Mouse (Mus musculus) hematopoietic stem cell, adult 5-6 weeks (primary cell): Measurements from ENCODE around the gene Colgalt2. TPM values are rescaled to one million over a fixed set of nuclear protein-coding genes. Genes with fewer than 3 reads are reported as not detected.

Source experiments
- ATAC-seq, 2 experiments: fragments of 125-278 bp in 1 of 2; replicated peaks in 1 of 2; 2 replicates each; pipeline ENCODE4 v1.8.0; 2016 to 2017; ENCODE audit warnings: inconsistent platforms in 2 of 2, mild to moderate bottlenecking in 2 of 2, moderate number of reproducible peaks in 2 of 2, low read depth in 1 of 2, moderate TSS enrichment in 1 of 2; ENCODE audit not compliant: low FRiP score in 2 of 2, poor library complexity in 2 of 2, severe bottlenecking in 2 of 2, insufficient read depth in 1 of 2, low TSS enrichment in 1 of 2
- total RNA-seq: library from RNA; stranded (forward); fragments of 172-1452, 232-1000 nt; gene quantifications from 2 replicates; pipeline ENCODE4 v1.2.3, GENCODE M21; 2017

Gene Colgalt2
- total RNA-seq, 1 experiment from 2014 or later: not detected

GRCm38 (mm10) chr1:152457596-152457995 is 58.0 kb downstream of the Colgalt2 start:
- ATAC-seq: no peak

GRCm38 (mm10) chr1:152458996-152459395 is 59.4 kb downstream of the Colgalt2 start:
- ATAC-seq: no peak

- ATAC-seq: no peak
Observed at GRCm38 (mm10) chr1:152460931-152461330, 61.3 kb downstream of the Colgalt2 start.

DNA sequence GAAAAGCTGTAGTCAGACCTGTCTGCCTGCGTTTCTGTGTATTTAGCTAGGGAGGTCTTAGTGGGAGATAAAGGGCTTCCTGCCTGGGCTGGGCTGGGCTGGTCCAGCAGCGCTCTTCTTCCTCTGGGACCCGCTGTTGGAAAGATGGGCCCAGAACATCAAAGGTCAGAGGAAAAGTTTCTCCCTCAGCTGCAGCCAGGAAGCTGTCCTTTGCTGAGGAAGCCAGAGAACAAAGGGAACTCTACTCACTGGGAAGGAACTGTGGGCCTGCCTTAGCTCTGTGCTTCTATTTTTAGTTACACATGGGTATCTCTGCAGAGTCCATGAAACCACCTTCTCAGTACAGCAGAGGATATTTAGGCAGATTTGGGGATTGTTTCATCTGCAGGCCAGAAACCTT is 62.2 kb downstream of the Colgalt2 start:
- ATAC-seq: no peak

DNA sequence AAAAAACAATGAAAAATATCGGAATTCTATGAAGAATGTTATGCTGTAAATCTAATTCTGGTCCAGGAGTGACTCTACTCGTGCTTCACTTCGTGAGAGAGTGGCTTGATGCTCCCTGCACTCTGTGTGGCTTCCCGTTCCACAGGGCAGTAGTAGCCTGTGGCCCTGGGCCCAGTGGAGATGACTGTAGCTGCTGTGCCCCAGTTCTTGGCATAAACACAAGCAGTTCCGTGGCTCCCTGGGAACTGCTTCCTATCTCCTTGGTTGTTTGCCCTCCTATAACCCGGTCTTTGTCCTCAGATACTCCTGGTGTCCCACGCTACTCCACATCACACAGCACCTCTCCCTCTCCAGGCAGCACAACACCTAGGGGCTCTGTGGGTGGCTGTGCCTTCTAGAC is 62.7 kb downstream of the Colgalt2 start:
- ATAC-seq: no peak

DNA sequence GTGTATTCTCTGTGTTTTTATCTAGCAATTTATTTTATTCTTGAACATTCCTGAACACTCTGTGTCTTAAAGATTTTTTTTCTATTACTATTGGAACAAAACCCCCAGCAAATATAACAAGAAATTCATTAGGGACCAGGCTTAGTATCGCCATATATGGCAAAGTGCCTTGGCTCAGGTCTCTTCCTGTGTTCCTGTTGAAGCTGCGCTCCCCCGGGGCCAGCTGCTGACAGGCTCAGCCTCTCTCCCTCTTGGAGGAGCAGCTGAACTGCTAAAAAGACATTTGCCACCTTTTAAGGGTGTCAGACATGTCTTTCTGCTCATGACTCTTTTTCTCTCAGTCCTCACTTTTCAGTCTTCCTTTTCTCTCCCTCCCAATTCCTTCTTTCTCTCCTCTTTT is 66.7 kb downstream of the Colgalt2 start:
- ATAC-seq: no peak

GRCm38 (mm10) chr1:152468443-152468842 is 68.8 kb downstream of the Colgalt2 start:
- no peak for ATAC-seq

DNA sequence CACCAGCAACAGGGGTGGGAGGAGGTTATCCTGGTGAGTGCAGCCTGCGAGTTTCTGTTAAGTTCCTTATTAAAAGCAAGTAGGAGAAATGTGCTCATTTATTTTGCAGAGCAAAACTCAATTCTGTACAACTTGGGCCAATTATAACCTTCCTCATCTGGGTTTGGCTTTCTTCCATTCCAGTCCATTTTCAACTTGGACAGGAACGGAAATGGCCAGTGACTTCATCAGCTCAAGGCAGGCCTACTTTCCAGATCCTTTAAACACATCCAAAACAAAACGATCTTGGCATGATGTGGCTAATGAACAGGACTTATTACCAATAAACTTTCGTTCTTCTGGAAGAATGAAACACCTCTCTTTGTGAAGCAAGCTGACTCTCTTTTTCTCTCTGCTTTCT is 76.5 kb downstream of the Colgalt2 start:
- ATAC-seq: no peak

DNA sequence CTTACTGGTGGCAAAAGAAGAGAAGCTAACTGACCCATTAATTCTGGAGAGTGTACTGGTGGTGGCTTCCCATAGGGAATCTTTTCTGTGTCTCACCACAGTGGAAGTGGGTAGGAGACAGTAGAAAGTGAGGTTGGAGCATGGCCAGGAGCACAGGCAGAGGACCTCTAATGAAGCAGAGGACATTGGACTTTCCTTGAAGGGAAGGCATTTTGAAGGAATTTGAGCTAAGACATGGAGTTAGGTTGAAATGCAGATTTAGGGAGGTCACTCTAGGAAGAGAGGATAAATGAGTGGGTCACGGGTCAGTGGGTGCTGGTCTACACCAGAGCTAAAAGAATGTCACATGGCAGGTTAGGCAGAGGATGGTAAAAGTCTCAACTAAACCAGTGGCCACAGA is 91.2 kb downstream of the Colgalt2 start:
- no peak for ATAC-seq

DNA sequence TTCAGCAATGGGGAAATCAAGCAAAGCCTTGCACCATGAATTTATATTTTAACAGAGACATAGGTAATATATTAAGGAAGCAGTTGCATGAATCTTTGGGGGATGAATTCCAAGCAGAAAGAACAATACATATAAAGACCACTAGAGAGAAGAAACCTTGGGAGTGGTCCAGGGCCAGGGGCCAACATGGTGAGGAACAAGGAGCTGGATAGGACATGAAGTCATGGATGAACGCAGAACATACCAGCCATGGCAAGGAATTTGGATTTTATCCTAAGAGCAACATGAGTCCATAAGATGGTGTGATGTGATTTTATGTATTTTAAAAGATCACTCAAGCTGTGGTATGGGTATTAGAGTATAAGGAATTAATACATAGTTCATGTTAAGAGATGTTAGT is 92.6 kb downstream of the Colgalt2 start:
- ATAC-seq: no peak

- no peak for ATAC-seq
Observed at GRCm38 (mm10) chr1:152496831-152497230, 97.2 kb downstream of the Colgalt2 start.

- no peak for ATAC-seq
Observed at GRCm38 (mm10) chr1:152497581-152497980, 98.0 kb downstream of the Colgalt2 start.

GRCm38 (mm10) chr1:152499802-152500201 is 100.2 kb downstream of the Colgalt2 start:
- ATAC-seq: peak; percentile 27 to 45; a peak in 1 of 4 replicates

- ATAC-seq: no peak
Observed at GRCm38 (mm10) chr1:152506175-152506574, 106.5 kb downstream of the Colgalt2 start.

DNA sequence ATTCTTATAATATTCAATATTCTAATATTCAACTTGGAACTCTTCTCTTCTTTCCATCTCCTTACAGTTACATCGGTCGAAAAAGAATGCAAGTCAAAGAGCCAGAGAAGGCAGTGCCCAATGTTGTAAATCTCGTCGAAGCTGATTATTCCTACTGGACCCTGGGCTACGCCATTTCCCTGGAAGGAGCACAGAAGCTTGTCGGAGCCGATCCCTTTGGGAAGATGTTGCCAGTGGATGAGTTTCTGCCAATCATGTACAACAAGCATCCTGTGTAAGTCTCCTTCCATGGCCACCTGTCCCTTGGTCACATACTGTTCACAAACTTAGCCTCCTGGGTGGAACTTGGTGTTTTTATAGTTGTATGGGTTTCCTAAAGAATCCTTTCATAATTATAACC is 107.1 kb downstream of the Colgalt2 start:
- ATAC-seq: no peak

DNA sequence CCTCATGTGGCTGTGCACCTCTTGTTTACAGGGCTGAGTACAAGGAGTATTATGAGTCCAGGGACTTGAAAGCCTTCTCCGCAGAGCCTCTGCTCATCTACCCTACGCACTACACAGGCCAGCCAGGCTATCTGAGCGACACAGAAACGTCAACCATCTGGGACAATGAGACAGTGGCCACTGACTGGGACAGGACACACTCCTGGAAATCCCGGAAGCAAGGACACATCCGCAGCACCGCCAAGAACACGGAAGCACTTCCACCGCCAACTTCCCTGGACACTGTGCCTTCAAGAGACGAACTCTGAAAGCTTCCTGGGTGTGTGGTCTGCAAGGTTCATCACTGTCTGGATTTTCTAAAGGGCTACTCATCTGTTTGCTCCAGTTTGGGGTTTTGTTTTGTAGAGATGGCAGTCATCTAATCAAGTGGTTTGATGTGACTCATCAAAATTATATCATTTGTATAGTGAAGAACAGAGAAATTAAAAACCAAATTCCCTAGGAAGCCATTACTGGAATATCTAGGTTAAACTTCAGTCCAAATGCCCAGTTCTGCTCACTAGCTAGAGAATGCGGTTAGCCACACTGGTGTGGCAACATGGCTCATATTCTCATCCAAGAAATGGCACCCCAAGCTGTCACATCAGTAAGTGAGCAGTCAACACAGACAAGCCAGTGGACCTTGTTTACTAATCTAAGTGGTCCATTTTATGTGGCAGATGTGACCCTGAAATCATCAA is 109.0 kb downstream of the Colgalt2 start:
- ATAC-seq: no peak

GRCm38 (mm10) chr1:152511237-152511636 is 111.6 kb downstream of the Colgalt2 start:
- peak; percentile 74 to 88 for ATAC-seq

DNA sequence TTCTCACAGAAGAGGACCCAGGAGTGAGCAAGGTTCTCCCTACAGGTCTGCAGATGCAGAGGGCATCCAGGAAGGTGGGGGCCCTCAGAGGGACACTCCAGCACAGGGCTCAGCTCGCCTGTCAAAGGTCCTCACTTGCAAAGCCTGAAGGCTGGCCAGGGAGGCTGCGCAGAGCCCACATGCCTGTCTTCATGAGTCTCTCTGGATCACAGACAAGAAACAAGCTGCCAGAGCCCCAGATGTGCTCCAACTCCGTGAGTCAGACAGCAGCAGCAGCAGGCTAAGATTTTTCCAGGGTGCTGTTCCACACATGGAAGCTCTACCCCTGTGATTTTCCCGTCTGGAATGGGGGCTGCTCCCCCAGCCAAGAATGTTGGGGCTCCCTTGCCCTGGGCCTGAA is 114.6 kb downstream of the Colgalt2 start:
- ATAC-seq: no peak

DNA sequence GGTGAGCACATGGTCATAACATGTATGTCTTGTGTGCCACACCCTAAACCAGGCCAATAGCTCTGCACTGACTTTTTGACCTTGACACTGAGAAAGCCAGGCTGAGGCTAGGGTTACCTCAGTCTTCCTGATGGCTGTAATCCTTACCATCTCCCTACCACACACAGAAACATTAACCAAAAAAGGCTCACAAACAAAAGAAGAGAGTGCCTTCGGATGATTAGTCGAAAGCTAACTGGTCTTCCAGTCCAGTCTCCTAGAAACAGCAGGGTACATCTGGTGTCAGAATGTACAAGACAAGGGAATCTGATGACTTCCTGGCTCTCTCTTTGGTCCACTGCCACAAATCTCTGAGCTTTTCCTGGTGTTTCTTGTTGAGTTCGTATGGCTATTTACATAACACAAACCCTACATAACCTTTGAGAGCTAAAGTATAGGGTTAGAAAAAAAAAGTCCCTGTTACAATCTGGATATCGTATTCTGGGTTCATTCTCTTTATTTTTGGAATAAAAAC is 117.5 kb downstream of the Colgalt2 start:
- no peak for ATAC-seq
